Mouse (Mus musculus): ENCODE measurements around the gene Gm3424. TPM values are rescaled to one million over a fixed set of nuclear protein-coding genes. Genes with fewer than 3 reads are reported as not detected.
A peak's percentile ranks its signal among the peaks of the same experiment; 100 is the strongest.
"Not testable (repeated sequence)": the region's sequence is repeated elsewhere in the genome, so short reads cannot be mapped to it uniquely, and the experiment has no call there.

The Gm3424 gene
- not detected in 2 replicates for polyA plus RNA-seq (2015; fragmentation: Nextera tagmentation; extraction: Ambion mirVana)

GRCm38 (mm10) chr14:5830229-5830628 lies at the start of gene Gm3424:
TSS of gene Gm3424 (minus strand) at chr14:5830329.
- H3K4me1 ChIP-seq (ENCODE audit: control insufficient read depth, low read depth, low read length); H3K27ac ChIP-seq (ENCODE audit: low read length); ATAC-seq (ENCODE audit: low read depth); H3K27me3 ChIP-seq (ENCODE audit: control insufficient read depth, insufficient read depth, low read depth, low read length); H3K4me3 ChIP-seq (ENCODE audit: low read depth, low read length); H3K36me3 ChIP-seq (ENCODE audit: control insufficient read depth, insufficient read depth); H3K9me3 ChIP-seq (replicated peaks; ENCODE audit: control insufficient read depth, low read length); H3K9ac ChIP-seq (ENCODE audit: low read depth, low read length); H3K4me2 ChIP-seq (ENCODE audit: low read depth, low read length): not testable (repeated sequence)
- WGBS (ENCODE audit: insufficient replicate concordance): no CpG with 5 or more reads among the region's 3 CpGs

GRCm38 (mm10) chr14:5879791-5880190 lies 49.7 kb upstream of the Gm3424 start:
- not testable (repeated sequence) for H3K4me1 ChIP-seq (ENCODE audit: control insufficient read depth, low read depth, low read length); H3K9ac ChIP-seq (ENCODE audit: low read depth, low read length); H3K27me3 ChIP-seq (ENCODE audit: control insufficient read depth, insufficient read depth, low read depth, low read length); H3K27ac ChIP-seq (ENCODE audit: low read length); H3K9me3 ChIP-seq (replicated peaks; ENCODE audit: control insufficient read depth, low read length); H3K4me3 ChIP-seq (ENCODE audit: low read depth, low read length); ATAC-seq (ENCODE audit: low read depth); H3K36me3 ChIP-seq (ENCODE audit: control insufficient read depth, insufficient read depth)
- WGBS (ENCODE audit: insufficient replicate concordance): under 1% methylated on average over 19 of the region's 28 CpGs
- 0 out of 2 replicates have a peak overlapping the region, but pooled peaks have one; percentile 9 for H3K4me2 ChIP-seq (ENCODE audit: low read depth, low read length)

DNA sequence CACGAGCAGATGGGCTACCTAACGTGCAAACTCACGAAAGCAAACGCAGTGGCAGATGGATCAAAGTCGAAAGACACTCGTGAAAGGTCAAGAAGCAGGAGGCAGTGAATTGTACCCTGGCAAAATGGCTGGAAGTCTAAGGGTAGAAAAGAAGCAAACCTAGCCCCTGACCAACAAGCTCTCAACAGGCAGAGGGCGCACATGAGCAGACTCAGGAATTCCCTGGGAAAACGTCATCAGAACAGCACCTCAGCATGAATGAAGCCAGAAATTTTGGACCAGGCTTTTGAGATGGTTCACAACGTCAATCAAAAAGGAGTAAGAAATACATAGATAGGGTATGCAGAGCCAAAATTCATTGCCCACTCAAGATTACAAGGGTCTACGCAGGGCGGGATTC lies 49.0 kb upstream of the Gm3424 start:
- H3K27me3 ChIP-seq (ENCODE audit: control insufficient read depth, insufficient read depth, low read depth, low read length); H3K9me3 ChIP-seq (replicated peaks; ENCODE audit: control insufficient read depth, low read length); H3K36me3 ChIP-seq (ENCODE audit: control insufficient read depth, insufficient read depth); ATAC-seq (ENCODE audit: low read depth); H3K4me1 ChIP-seq (ENCODE audit: control insufficient read depth, low read depth, low read length); H3K9ac ChIP-seq (ENCODE audit: low read depth, low read length); H3K4me2 ChIP-seq (ENCODE audit: low read depth, low read length); H3K4me3 ChIP-seq (ENCODE audit: low read depth, low read length); H3K27ac ChIP-seq (ENCODE audit: low read length): not testable (repeated sequence)
- WGBS (ENCODE audit: insufficient replicate concordance): 6% methylated on average over 5 of the region's 11 CpGs

- H3K9me3 ChIP-seq (replicated peaks; ENCODE audit: control insufficient read depth, low read length); H3K4me3 ChIP-seq (ENCODE audit: low read depth, low read length); H3K27me3 ChIP-seq (ENCODE audit: control insufficient read depth, insufficient read depth, low read depth, low read length); H3K4me2 ChIP-seq (ENCODE audit: low read depth, low read length); H3K27ac ChIP-seq (ENCODE audit: low read length); H3K9ac ChIP-seq (ENCODE audit: low read depth, low read length); H3K4me1 ChIP-seq (ENCODE audit: control insufficient read depth, low read depth, low read length); ATAC-seq (ENCODE audit: low read depth); H3K36me3 ChIP-seq (ENCODE audit: control insufficient read depth, insufficient read depth): not testable (repeated sequence)
- 59% methylated on average over 3 of the region's 3 CpGs for WGBS (ENCODE audit: insufficient replicate concordance)
Measured at GRCm38 (mm10) chr14:5855911-5856310, 25.8 kb upstream of the Gm3424 start.

DNA sequence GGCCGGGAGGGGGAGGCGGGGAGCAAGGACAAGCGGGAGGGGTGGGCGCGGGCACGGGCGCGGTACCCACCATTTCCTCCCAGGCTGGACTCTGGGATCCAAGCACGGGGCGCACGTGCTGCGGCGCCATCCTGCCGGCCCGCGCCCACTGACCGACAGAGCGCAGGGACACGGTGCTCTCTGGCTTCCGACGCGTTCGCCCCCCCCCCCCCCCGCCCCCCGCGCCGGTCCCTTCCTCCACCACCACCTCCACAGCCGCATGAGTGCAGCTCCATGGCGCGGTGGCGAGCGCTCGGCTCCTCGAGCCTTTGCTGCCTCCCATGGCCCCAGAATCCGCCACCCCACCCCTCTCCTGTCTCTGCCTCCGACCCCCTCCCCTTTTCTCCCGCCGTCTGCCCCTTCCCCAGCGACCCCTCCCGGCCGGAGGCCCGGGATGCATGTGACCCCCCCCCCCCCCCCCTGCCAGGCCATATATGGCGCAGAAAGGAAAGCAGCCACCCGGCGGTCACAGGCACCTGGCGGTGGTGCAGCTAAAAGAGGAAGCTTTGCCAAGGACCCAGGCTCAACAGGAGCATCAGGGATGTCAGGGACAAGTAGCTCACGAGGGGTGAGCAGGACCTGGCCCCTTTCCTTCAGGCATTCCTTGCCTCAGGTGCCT lies 17.3 kb downstream of the Gm3424 start:
- not testable (repeated sequence) for H3K4me2 ChIP-seq (ENCODE audit: low read depth, low read length); H3K9me3 ChIP-seq (replicated peaks; ENCODE audit: control insufficient read depth, low read length); H3K9ac ChIP-seq (ENCODE audit: low read depth, low read length); H3K27me3 ChIP-seq (ENCODE audit: control insufficient read depth, insufficient read depth, low read depth, low read length); H3K27ac ChIP-seq (ENCODE audit: low read length); H3K36me3 ChIP-seq (ENCODE audit: control insufficient read depth, insufficient read depth); H3K4me1 ChIP-seq (ENCODE audit: control insufficient read depth, low read depth, low read length); ATAC-seq (ENCODE audit: low read depth); H3K4me3 ChIP-seq (ENCODE audit: low read depth, low read length)
- WGBS (ENCODE audit: insufficient replicate concordance): no CpG with 5 or more reads among the region's 47 CpGs

DNA sequence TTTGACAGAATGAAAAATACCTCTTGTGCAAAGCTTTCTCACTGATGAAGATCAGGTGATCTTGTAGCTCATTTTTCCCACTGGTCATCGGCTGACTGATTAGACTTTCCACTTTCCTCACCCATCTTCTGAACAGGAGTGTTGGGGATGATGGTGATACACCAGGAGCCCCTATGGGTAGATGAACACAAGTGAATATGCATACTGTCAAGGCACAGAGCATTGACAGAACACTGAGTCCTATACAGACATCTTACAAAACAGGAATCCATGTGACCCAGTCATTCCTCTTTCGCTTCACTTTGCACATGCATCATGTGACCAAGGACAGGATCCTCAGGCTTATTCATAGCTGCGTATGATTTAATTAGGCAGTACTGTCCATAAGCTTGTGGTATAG lies 22.2 kb downstream of the Gm3424 start, which contains the start of gene Gm3383:
TSS of gene Gm3383 (minus strand) at position 101 of the 400 bp plus-strand sequence.
- no CpG with 5 or more reads among the region's 3 CpGs for WGBS (ENCODE audit: insufficient replicate concordance)
- not testable (repeated sequence) for H3K4me3 ChIP-seq (ENCODE audit: low read depth, low read length); H3K9ac ChIP-seq (ENCODE audit: low read depth, low read length); H3K4me1 ChIP-seq (ENCODE audit: control insufficient read depth, low read depth, low read length); H3K36me3 ChIP-seq (ENCODE audit: control insufficient read depth, insufficient read depth); H3K27ac ChIP-seq (ENCODE audit: low read length); H3K9me3 ChIP-seq (replicated peaks; ENCODE audit: control insufficient read depth, low read length); H3K27me3 ChIP-seq (ENCODE audit: control insufficient read depth, insufficient read depth, low read depth, low read length); H3K4me2 ChIP-seq (ENCODE audit: low read depth, low read length); ATAC-seq (ENCODE audit: low read depth)

Other genes starting within 250 kb of the Gm3424 start
- gene Gm8265, start 197.3 kb downstream of the Gm3424 start, polyA plus RNA-seq (2015; fragmentation: Nextera tagmentation; extraction: Ambion mirVana): not detected in 2 replicates
- gene Gm9603, start 142.9 kb downstream of the Gm3424 start, polyA plus RNA-seq (2015; fragmentation: Nextera tagmentation; extraction: Ambion mirVana): not detected in 2 replicates
- not detected in 2 replicates for gene Gm3373, start 88.8 kb downstream of the Gm3424 start, polyA plus RNA-seq (2015; fragmentation: Nextera tagmentation; extraction: Ambion mirVana)
- gene Gm3383, start 22.3 kb downstream of the Gm3424 start, polyA plus RNA-seq (2015; fragmentation: Nextera tagmentation; extraction: Ambion mirVana): not detected in 2 replicates
- gene Gm8237, start 50.1 kb upstream of the Gm3424 start, polyA plus RNA-seq (2015; fragmentation: Nextera tagmentation; extraction: Ambion mirVana): not detected in 2 replicates
- not detected in 2 replicates for gene Gm3248, start 131.4 kb upstream of the Gm3424 start, polyA plus RNA-seq (2015; fragmentation: Nextera tagmentation; extraction: Ambion mirVana)
- not detected in 2 replicates for gene Gm3453, start 148.8 kb upstream of the Gm3424 start, polyA plus RNA-seq (2015; fragmentation: Nextera tagmentation; extraction: Ambion mirVana)
- gene Gm6337, start 227.9 kb upstream of the Gm3424 start, polyA plus RNA-seq (2015; fragmentation: Nextera tagmentation; extraction: Ambion mirVana): not detected in 2 replicates

Measured in liver, embryonic 16.5 days (tissue).